Mouse (Mus musculus) liver, embryonic 14.5 days (tissue): Measurements from ENCODE around the gene Josd1.
"Not testable (repeated sequence)": the region's sequence is repeated elsewhere in the genome, so short reads cannot be mapped to it uniquely, and the experiment has no call there.

ENCODE experiments used
- CTCF ChIP-seq: IDR thresholded peaks from 2 replicates; pipeline ENCODE4 v1.5.1; 2016; ENCODE audit warnings: antibody characterized with exemption, low read depth, control low read depth
- EP300 ChIP-seq: IDR thresholded peaks from 2 replicates; pipeline ENCODE4 v1.6.1; 2016; ENCODE audit warnings: antibody characterized with exemption, low read depth

DNA sequence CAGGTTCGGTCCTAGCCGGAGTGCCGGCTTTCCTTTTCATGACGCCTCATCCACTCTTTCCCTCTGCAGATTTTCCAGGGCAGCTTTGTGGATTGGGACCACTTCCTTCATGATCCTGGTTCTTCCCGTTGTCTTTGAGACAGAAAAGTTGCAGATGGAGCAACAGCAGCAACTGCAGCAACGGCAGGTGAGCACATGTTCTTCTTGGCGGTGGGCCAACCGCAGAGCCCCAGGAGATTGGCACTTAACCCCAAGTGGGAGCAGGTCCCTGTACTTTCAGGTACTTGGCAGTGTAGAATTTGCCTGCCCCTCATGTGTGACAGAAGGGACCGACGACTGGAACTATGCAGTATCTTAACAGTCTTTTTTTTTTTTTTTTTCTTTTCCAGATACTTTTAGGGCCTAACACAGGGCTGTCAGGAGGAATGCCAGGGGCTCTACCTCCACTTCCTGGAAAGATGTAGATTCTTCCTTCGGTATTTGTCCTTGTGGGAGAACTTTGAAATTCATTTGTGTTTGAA lies 15.8 kb downstream of the Josd1 start:
- not testable (repeated sequence) for TF ChIP-seq CTCF, EP300
